Mouse (Mus musculus) kidney, embryonic 14.5 days (tissue): ENCODE results near the gene Abca5. TPM values are rescaled to one million over a fixed set of nuclear protein-coding genes. Genes with fewer than 3 reads are reported as not detected.

Experiments used
- ATAC-seq: fragments of 200-750 bp; cut with Nextera tagmentation; 2 replicates; pipeline ENCODE4 v1.8.0; 2017; ENCODE audit warnings: moderate number of reproducible peaks, mild to moderate bottlenecking, moderate TSS enrichment, moderate library complexity; ENCODE audit not compliant: low FRiP score, low TSS enrichment
- H3K27ac ChIP-seq: fragments of 300-500 bp; sonication (generic); 2 replicates; pipeline ENCODE4 v1.5.1; 2014; ENCODE audit warnings: low read depth, mild to moderate bottlenecking, low read length, moderate library complexity, mixed read lengths
- H3K27me3 ChIP-seq: fragments of 300-500 bp; sonication (generic); 2 replicates; pipeline ENCODE4 v1.6.1; 2014; ENCODE audit warnings: mild to moderate bottlenecking, low read length; ENCODE audit not compliant: control insufficient read depth, insufficient read depth
- H3K36me3 ChIP-seq: fragments of 300-500 bp; sonication (generic); 2 replicates; pipeline ENCODE4 v1.6.1; 2014; ENCODE audit warnings: low read length, mixed read lengths; ENCODE audit not compliant: control insufficient read depth, insufficient read depth
- H3K4me1 ChIP-seq: fragments of 300-500 bp; sonication (generic); 2 replicates; pipeline ENCODE4 v1.6.1; 2014; ENCODE audit warnings: low read length, mixed read lengths; ENCODE audit not compliant: control insufficient read depth, insufficient read depth
- H3K4me2 ChIP-seq: fragments of 300-500 bp; sonication (generic); replicated peaks from 2 replicates; pipeline ENCODE4 v1.6.1; 2014; ENCODE audit warnings: low read depth, mild to moderate bottlenecking, low read length
- H3K4me3 ChIP-seq: fragments of 300-500 bp; sonication (generic); 2 replicates; pipeline ENCODE4 v1.5.1; 2014; ENCODE audit warnings: mild to moderate bottlenecking, low read length
- H3K9ac ChIP-seq: fragments of 300-500 bp; sonication (generic); 2 replicates; pipeline ENCODE4 v1.6.1; 2014; ENCODE audit warnings: low read depth, mild to moderate bottlenecking, low read length, moderate library complexity
- H3K9me3 ChIP-seq: fragments of 300-500 bp; sonication (generic); 2 replicates; pipeline ENCODE4 v1.6.1; 2016; ENCODE audit warnings: low read length; ENCODE audit not compliant: control insufficient read depth
- WGBS: fragments of 180-500 bp; shearing (Covaris S2); extraction: QIAGEN DNeasy Blood & Tissue Kit; methylation state at CpG from one replicate; pipeline ENCODE4 v1.1.7; 2014; 5-methylcytosine and 5-hydroxymethylcytosine counted together
- polyA plus RNA-seq: library from polyadenylated mRNA; unstranded; fragments of >200 nt; fragmentation: Nextera tagmentation; extraction: Ambion mirVana; gene quantifications from 2 replicates; pipeline ENCODE4 v1.2.1, GENCODE M21; 2014

Gene Abca5
- polyA plus RNA-seq, 1 experiment from 2014 or later: 6.9 TPM

DNA sequence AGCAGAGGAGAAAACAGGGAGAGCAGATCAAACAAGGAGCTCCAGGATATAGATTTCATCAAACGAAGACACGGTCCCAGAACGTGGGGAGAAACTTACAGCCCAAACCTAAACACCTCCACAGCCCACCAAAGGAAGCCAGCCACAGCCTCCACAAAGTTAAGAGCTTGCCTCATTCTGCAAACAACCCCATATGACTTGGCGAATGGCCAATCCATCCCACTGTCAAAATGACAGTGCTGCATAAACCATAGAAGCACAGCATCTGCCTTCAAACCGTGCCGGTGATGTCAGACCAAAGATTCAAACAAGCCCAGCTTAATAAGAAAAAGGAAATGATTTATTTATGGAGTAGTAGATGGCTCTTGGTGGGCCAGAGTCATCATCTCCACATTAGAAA, 7.4 kb downstream of the Abca5 start:
- ATAC-seq: no peak
- no peaks in the 10 kb centered on the region for H3K9me3 ChIP-seq
- H3K9ac ChIP-seq: no peak overlapping the region
- no peak overlapping the region for H3K27ac ChIP-seq
- no peaks in the 10 kb centered on the region for H3K36me3 ChIP-seq
- no peak overlapping the region for H3K4me2 ChIP-seq
- H3K4me1 ChIP-seq: no peaks in the 10 kb centered on the region
- WGBS: 67% methylated on average over 6 of the region's 6 CpGs
- no peaks in the 10 kb centered on the region for H3K27me3 ChIP-seq
- H3K4me3 ChIP-seq: no peak overlapping the region

DNA sequence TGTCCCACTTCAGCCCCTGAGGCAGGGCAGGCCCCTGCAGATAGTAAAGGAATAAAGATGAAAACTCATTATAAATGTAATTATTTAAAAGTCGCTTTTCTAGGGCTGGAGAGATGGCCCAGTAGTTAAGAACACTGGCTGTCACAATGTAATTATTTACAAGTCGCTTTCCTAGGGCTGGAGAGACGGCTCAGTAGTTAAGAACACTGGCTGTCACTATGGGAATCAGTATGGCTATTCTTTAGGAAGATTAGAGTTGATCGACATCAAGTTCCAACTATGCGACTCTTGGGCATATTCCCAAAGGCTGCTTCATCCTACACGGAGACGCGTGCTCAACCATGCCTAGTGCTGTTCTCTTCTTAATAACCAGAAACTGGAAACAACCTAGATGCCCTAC, 15.2 kb downstream of the Abca5 start:
- Histone ChIP-seq H3K4me3 (no peak overlapping the region), H3K9me3 (no peaks in the 10 kb centered on the region), H3K9ac (no peak overlapping the region), H3K36me3 (no peaks in the 10 kb centered on the region), H3K4me1 (no peaks in the 10 kb centered on the region), H3K27me3 (no peaks in the 10 kb centered on the region), H3K4me2 (no peak overlapping the region), H3K27ac (no peak overlapping the region)
- 80% methylated on average over 8 of the region's 8 CpGs for WGBS
- ATAC-seq: no peak

- Histone ChIP-seq H3K9ac (no peak overlapping the region), H3K4me1 (no peaks in the 10 kb centered on the region), H3K36me3 (no peaks in the 10 kb centered on the region), H3K9me3 (no peaks in the 10 kb centered on the region), H3K27ac (no peak overlapping the region), H3K4me3 (no peak overlapping the region), H3K27me3 (no peaks in the 10 kb centered on the region), H3K4me2 (no peak overlapping the region)
- 89% methylated on average over 12 of the region's 12 CpGs for WGBS
- no peak for ATAC-seq
These were observed 30.9 kb downstream of the Abca5 start for GRCm38 (mm10) chr11:110306475-110307168.

- H3K4me3 ChIP-seq: no peak overlapping the region
- no peaks in the 10 kb centered on the region for H3K4me1 ChIP-seq
- no peaks in the 10 kb centered on the region for H3K9me3 ChIP-seq
- WGBS: 71% methylated on average over 3 of the region's 3 CpGs
- H3K27ac ChIP-seq: no peak overlapping the region
- H3K36me3 ChIP-seq: no peaks in the 10 kb centered on the region
- H3K27me3 ChIP-seq: no peaks in the 10 kb centered on the region
- no peak overlapping the region for H3K4me2 ChIP-seq
- H3K9ac ChIP-seq: no peak overlapping the region
- ATAC-seq: no peak
These were observed 34.1 kb downstream of the Abca5 start for GRCm38 (mm10) chr11:110303411-110303810.

DNA sequence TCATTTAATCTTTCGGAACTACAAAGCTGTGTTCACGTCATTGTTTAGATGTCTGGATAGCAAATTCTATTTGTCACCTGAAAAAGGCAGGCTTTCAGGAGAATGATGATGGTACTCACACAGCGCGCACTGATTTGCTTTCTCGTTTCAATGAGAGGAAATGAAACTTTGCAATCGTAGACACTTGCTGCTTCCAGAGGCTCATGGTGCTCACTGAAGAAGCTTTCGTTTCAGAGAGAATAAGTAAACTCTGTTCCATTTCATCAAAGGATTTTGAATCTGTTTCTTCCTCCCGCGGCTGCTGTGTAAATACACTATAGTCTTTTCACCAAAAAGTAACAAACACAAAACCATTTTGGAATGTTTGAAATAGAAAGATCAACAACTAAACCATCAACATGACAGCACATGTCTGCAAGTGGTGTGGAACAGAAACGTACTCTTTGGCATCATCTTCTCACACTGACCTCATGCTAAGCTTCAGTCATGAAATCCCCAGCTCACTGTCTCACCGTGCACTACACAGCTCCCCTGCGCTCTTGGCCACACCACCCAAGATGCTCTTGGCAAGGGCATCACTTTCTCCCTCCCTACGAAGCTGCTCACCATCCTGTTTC, 39.5 kb downstream of the Abca5 start:
- no peak overlapping the region for H3K27ac ChIP-seq
- no peak overlapping the region for H3K9ac ChIP-seq
- H3K9me3 ChIP-seq: no peaks in the 10 kb centered on the region
- H3K4me1 ChIP-seq: no peaks in the 10 kb centered on the region
- H3K36me3 ChIP-seq: no peaks in the 10 kb centered on the region
- 90% methylated on average over 13 of the region's 13 CpGs for WGBS
- ATAC-seq: no peak
- H3K4me2 ChIP-seq: no peak overlapping the region
- no peak overlapping the region for H3K4me3 ChIP-seq
- no peaks in the 10 kb centered on the region for H3K27me3 ChIP-seq

DNA sequence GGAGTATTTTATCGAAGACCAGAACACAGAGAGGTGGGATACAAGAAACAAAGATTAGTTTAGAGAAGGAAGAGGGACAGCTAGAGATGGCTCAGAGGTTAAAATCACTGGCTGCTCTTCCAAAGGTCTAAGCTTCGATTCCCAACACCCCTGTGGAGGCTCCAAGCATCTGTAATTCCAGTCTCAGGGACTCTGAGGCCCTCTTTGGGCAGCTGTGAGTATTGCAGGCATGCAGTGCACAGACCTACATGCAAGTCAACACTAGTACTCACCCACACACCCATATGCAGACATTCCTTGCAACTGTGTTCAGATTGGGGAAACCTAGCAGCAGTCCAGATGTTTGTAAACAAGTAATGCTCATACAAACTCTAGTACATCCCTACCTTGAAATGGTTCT, 46.9 kb downstream of the Abca5 start:
- Histone ChIP-seq H3K4me3 (no peak overlapping the region), H3K4me2 (no peak overlapping the region), H3K27me3 (no peaks in the 10 kb centered on the region), H3K27ac (no peak overlapping the region), H3K9ac (no peak overlapping the region), H3K4me1 (no peaks in the 10 kb centered on the region), H3K9me3 (no peaks in the 10 kb centered on the region), H3K36me3 (no peaks in the 10 kb centered on the region)
- 85% methylated on average over 2 of the region's 2 CpGs for WGBS
- no peak for ATAC-seq

DNA sequence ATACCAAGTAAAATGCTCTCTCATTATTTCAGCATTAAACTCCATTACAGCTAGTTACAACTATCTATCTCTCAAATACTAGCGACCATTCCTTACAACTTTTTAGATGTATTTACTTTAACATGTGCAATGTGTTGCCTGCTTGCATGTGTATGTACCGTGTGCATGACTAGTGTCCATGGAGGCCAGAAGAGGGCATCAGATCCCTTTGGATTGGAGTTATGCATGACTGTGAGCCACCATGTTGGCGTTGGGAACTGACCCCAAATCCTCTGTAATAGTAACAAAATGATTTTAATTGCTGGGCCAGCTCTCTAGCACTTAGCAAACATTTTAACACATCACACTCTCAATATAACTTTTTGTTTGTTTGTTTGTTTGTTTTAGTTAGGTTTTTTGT, 49.1 kb downstream of the Abca5 start:
- H3K27me3 ChIP-seq: no peaks in the 10 kb centered on the region
- WGBS: 86% methylated on average over 3 of the region's 3 CpGs
- H3K4me2 ChIP-seq: no peak overlapping the region
- H3K27ac ChIP-seq: no peak overlapping the region
- H3K9me3 ChIP-seq: no peaks in the 10 kb centered on the region
- H3K36me3 ChIP-seq: no peaks in the 10 kb centered on the region
- no peak overlapping the region for H3K9ac ChIP-seq
- H3K4me3 ChIP-seq: no peak overlapping the region
- ATAC-seq: no peak
- H3K4me1 ChIP-seq: no peaks in the 10 kb centered on the region

GRCm38 (mm10) chr11:110287694-110288093, 49.8 kb downstream of the Abca5 start:
- Histone ChIP-seq H3K27me3 (no peaks in the 10 kb centered on the region), H3K4me1 (no peaks in the 10 kb centered on the region), H3K36me3 (no peaks in the 10 kb centered on the region), H3K9ac (no peak overlapping the region), H3K9me3 (no peaks in the 10 kb centered on the region), H3K4me2 (no peak overlapping the region), H3K27ac (no peak overlapping the region), H3K4me3 (no peak overlapping the region)
- 82% methylated on average over 9 of the region's 9 CpGs for WGBS
- ATAC-seq: no peak

DNA sequence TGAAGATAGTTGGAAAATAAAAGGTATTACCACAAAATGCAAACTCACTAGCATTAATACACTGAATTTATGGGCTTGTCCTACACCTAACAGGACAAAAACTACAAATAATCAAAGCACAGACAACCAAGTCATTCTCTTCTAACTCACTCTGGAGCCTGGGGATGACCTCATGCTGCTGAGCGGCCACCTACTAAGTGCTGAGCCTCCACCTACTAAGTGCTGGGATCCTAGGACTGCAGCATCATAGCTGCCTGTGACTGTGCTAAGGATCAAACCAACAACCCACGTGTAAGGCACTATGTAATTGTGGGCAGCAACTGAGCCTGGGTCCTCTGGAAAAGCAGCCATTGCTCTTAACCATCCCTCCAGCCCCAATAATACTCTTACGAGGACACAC, 51.2 kb downstream of the Abca5 start:
- H3K27ac ChIP-seq: no peak overlapping the region
- H3K27me3 ChIP-seq: no peaks in the 10 kb centered on the region
- H3K9ac ChIP-seq: no peak overlapping the region
- H3K4me1 ChIP-seq: no peaks in the 10 kb centered on the region
- 75% methylated on average over 3 of the region's 3 CpGs for WGBS
- H3K4me2 ChIP-seq: no peak overlapping the region
- H3K36me3 ChIP-seq: no peaks in the 10 kb centered on the region
- no peak overlapping the region for H3K4me3 ChIP-seq
- H3K9me3 ChIP-seq: no peaks in the 10 kb centered on the region
- no peak for ATAC-seq
